Mouse (Mus musculus) stomach, postnatal 0 days (tissue): ENCODE data around the gene Dyrk1a. TPM values are rescaled to one million over a fixed set of nuclear protein-coding genes. Genes with fewer than 3 reads are reported as not detected.

Experiments
- ATAC-seq: fragments of 200-750 bp; cut with Nextera tagmentation; 2 replicates; pipeline ENCODE4 v1.8.0; 2017; ENCODE audit not compliant: low FRiP score, low TSS enrichment
- DNase-seq: peaks from one replicate; pipeline ENCODE4 v3.0.0-alpha.2; 2016; ENCODE audit warnings: low spot score
- H3K27ac ChIP-seq: fragments of 300-500 bp; sonication (generic); replicated peaks from 2 replicates; pipeline ENCODE4 v1.5.1; 2014; ENCODE audit warnings: mild to moderate bottlenecking, control low read depth
- H3K27me3 ChIP-seq: fragments of 300-500 bp; sonication (generic); 2 replicates; pipeline ENCODE4 v1.6.1; 2014; ENCODE audit warnings: low read length; ENCODE audit not compliant: control insufficient read depth, insufficient read depth
- H3K36me3 ChIP-seq: fragments of 300-500 bp; sonication (generic); 2 replicates; pipeline ENCODE4 v1.6.1; 2014; ENCODE audit warnings: low read length, mixed read lengths; ENCODE audit not compliant: control insufficient read depth, insufficient read depth
- H3K4me1 ChIP-seq: fragments of 300-500 bp; sonication (generic); replicated peaks from 2 replicates; pipeline ENCODE4 v1.6.1; 2014; ENCODE audit warnings: antibody characterized with exemption; ENCODE audit not compliant: control insufficient read depth, insufficient read depth
- H3K4me2 ChIP-seq: fragments of 300-500 bp; sonication (generic); replicated peaks from 2 replicates; pipeline ENCODE4 v1.6.1; 2014; ENCODE audit warnings: low read depth, mild to moderate bottlenecking, control low read depth, moderate library complexity
- H3K4me3 ChIP-seq: fragments of 300-500 bp; sonication (generic); 2 replicates; pipeline ENCODE4 v1.5.1; 2014; ENCODE audit warnings: low read depth, low read length, control low read depth
- H3K9ac ChIP-seq: fragments of 300-500 bp; sonication (generic); 2 replicates; pipeline ENCODE4 v1.6.1; 2014; ENCODE audit warnings: mild to moderate bottlenecking, low read length, control low read depth, mixed read lengths
- H3K9me3 ChIP-seq: fragments of 300-500 bp; sonication (generic); 2 replicates; pipeline ENCODE4 v1.6.1; 2016; ENCODE audit warnings: low read length; ENCODE audit not compliant: control insufficient read depth
- CTCF ChIP-seq: IDR thresholded peaks from 2 replicates; pipeline ENCODE4 v1.5.1; 2016; ENCODE audit warnings: antibody characterized with exemption, low read depth, mild to moderate bottlenecking, moderate library complexity
- EP300 ChIP-seq: optimal IDR thresholded peaks from 2 replicates; pipeline ENCODE3; 2016; ENCODE audit warnings: antibody characterized with exemption
- WGBS: fragments of 180-500 bp; shearing (Covaris S2); extraction: QIAGEN DNeasy Blood & Tissue Kit; methylation state at CpG from one replicate; pipeline ENCODE4 v1.1.7; 2014; 5-methylcytosine and 5-hydroxymethylcytosine counted together
- polyA plus RNA-seq: library from polyadenylated mRNA; unstranded; fragments of >200 nt; fragmentation: Nextera tagmentation; extraction: Ambion mirVana; gene quantifications from 2 replicates; pipeline ENCODE4 v1.2.1, GENCODE M21; 2015

The Dyrk1a gene
- polyA plus RNA-seq, 1 experiment from 2014 or later = 4.6 TPM

GRCm38 (mm10) chr16:94551934-94552333 is 17.9 kb upstream of the Dyrk1a start:
- no peak overlapping the region for H3K4me2 ChIP-seq
- H3K9ac ChIP-seq = no peak overlapping the region
- DNase-seq = no peak
- no peaks in the 10 kb centered on the region for H3K4me1 ChIP-seq
- no peak overlapping the region for H3K27ac ChIP-seq
- H3K36me3 ChIP-seq = no peaks in the 10 kb centered on the region
- H3K9me3 ChIP-seq = no peaks in the 10 kb centered on the region
- TF ChIP-seq CTCF (no peak), EP300 (no peak)
- H3K4me3 ChIP-seq = no peak overlapping the region
- no peak for ATAC-seq
- H3K27me3 ChIP-seq = no peaks in the 10 kb centered on the region

- Histone ChIP-seq H3K36me3 (no peaks in the 10 kb centered on the region), H3K4me3 (no peak overlapping the region), H3K4me1 (no peaks in the 10 kb centered on the region; the same call in none of the 2 replicates), H3K27ac (no peak overlapping the region), H3K9me3 (no peaks in the 10 kb centered on the region), H3K27me3 (no peaks in the 10 kb centered on the region), H3K9ac (no peak overlapping the region), H3K4me2 (no peak overlapping the region)
- ATAC-seq (no peak), DNase-seq (no peak)
- TF ChIP-seq CTCF (no peak), EP300 (no peak)
- 68% methylated on average over 7 of the region's 7 CpGs for WGBS
Measured at GRCm38 (mm10) chr16:94555346-94555745, 14.5 kb upstream of the Dyrk1a start.

- TF ChIP-seq EP300 (no peak), CTCF (no peak)
- H3K27ac ChIP-seq = no peak overlapping the region
- no peak overlapping the region for H3K4me3 ChIP-seq
- H3K4me1 ChIP-seq = no peaks in the 10 kb centered on the region; the same call in none of the 2 replicates
- ATAC-seq = no peak
- no peak overlapping the region for H3K4me2 ChIP-seq
- H3K36me3 ChIP-seq = no peaks in the 10 kb centered on the region
- DNase-seq = no peak
- 68% methylated on average over 5 of the region's 5 CpGs for WGBS
- H3K9ac ChIP-seq = no peak overlapping the region
- H3K27me3 ChIP-seq = no peaks in the 10 kb centered on the region
- H3K9me3 ChIP-seq = no peaks in the 10 kb centered on the region
Measured at GRCm38 (mm10) chr16:94556228-94556627, 13.6 kb upstream of the Dyrk1a start.

- 39% methylated on average over 7 of the region's 7 CpGs for whole genome bisulfite sequencing
- Histone ChIP-seq H3K27me3 (no peaks in the 10 kb centered on the region), H3K4me1 (no peaks in the 10 kb centered on the region; the same call in none of the 2 replicates), H3K9ac (no peak overlapping the region), H3K4me3 (no peak overlapping the region), H3K27ac (no peak overlapping the region), H3K4me2 (no peak overlapping the region), H3K36me3 (no peaks in the 10 kb centered on the region), H3K9me3 (no peaks in the 10 kb centered on the region)
- ATAC-seq = no peak
- DNase-seq = no peak
- TF ChIP-seq EP300 (no peak), CTCF (no peak)
Measured at GRCm38 (mm10) chr16:94559282-94559681, 10.5 kb upstream of the Dyrk1a start.

- ATAC-seq = no peak
- Histone ChIP-seq H3K4me1 (no peaks in the 10 kb centered on the region; the same call in none of the 2 replicates), H3K4me2 (no peak overlapping the region), H3K9me3 (no peaks in the 10 kb centered on the region), H3K4me3 (no peak overlapping the region), H3K27ac (no peak overlapping the region), H3K36me3 (no peaks in the 10 kb centered on the region), H3K9ac (no peak overlapping the region), H3K27me3 (no peaks in the 10 kb centered on the region)
- 45% methylated on average over 7 of the region's 7 CpGs for WGBS
- no peak for DNase-seq
- TF ChIP-seq CTCF (no peak), EP300 (no peak)
Measured at GRCm38 (mm10) chr16:94559782-94560181, 10.0 kb upstream of the Dyrk1a start.

GRCm38 (mm10) chr16:94560618-94561017 is 9.2 kb upstream of the Dyrk1a start:
- Histone ChIP-seq H3K4me3 (no peak overlapping the region), H3K4me2 (no peak overlapping the region), H3K27ac (no peak overlapping the region), H3K9me3 (no peaks in the 10 kb centered on the region), H3K4me1 (no peaks in the 10 kb centered on the region; the same call in none of the 2 replicates), H3K27me3 (no peaks in the 10 kb centered on the region), H3K36me3 (no peaks in the 10 kb centered on the region), H3K9ac (no peak overlapping the region)
- ATAC-seq (no peak), DNase-seq (no peak)
- no peak for TF ChIP-seq CTCF
- no peak for TF ChIP-seq EP300
- 45% methylated on average over 5 of the region's 5 CpGs for WGBS
